8 mouse cellular contexts compared by ENCODE assay signal in the genomic region with DNA sequence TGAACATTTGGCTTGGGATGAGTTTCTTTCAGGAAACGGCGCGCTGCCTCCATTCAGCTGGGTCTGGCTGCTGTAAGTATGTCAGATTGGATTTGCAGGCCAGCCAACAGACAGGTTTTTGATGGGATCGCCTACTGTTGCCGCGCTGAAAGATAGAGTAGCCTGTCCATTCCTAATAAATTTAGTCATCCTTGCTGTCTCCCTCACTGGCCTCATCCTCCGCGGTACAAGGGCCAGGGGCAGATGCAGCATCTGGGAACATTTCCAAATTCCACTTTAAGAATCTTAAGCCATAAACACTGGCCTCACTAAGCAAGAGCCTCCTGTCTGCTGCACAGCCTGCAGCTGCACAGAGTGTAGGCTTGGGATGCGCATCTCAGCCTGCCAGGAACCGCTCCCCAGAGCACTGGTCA.
DNase-seq lines count a peak whose midpoint lies in the region; ATAC-seq lines count a peak whose summit lies in the region.

No protein-coding gene starts in this region.

- H3K4me2 ChIP-seq in embryonic facial prominence, embryonic 14.5 days (ENCODE audit: low read depth, low read length): no peak overlapping the region
- H3K4me2 ChIP-seq in hindbrain, embryonic 11.5 days (replicated peaks; ENCODE audit: low read depth, low read length): no peak overlapping the region

- no peaks in the 10 kb centered on the region for H3K4me1 ChIP-seq in embryonic facial prominence, embryonic 14.5 days (ENCODE audit: control insufficient read depth, insufficient read depth, low read length)
- no peaks in the 10 kb centered on the region for H3K4me1 ChIP-seq in embryonic facial prominence, embryonic 10.5 days
- H3K4me1 ChIP-seq in hindbrain, embryonic 11.5 days (replicated peaks; ENCODE audit: control insufficient read depth, insufficient read depth, low read length): no peaks in the 10 kb centered on the region

- H3K36me3 ChIP-seq in embryonic facial prominence, embryonic 14.5 days (ENCODE audit: control insufficient read depth, insufficient read depth, low read length): no peaks in the 10 kb centered on the region
- no peaks in the 10 kb centered on the region for H3K36me3 ChIP-seq in embryonic facial prominence, embryonic 10.5 days (replicated peaks)
- no peaks in the 10 kb centered on the region for H3K36me3 ChIP-seq in hindbrain, embryonic 11.5 days (ENCODE audit: control insufficient read depth, insufficient read depth, low read length)

- H3K27ac ChIP-seq in embryonic facial prominence, embryonic 14.5 days (replicated peaks; ENCODE audit: low read depth, low read length): no peak overlapping the region
- H3K27ac ChIP-seq in embryonic facial prominence, embryonic 10.5 days (replicated peaks): no peak overlapping the region
- H3K27ac ChIP-seq in hindbrain, embryonic 11.5 days (ENCODE audit: low read depth, low read length): no peak overlapping the region

- H3K27me3 ChIP-seq in embryonic facial prominence, embryonic 14.5 days (replicated peaks; ENCODE audit: control insufficient read depth, insufficient read depth, low read length): no peaks in the 10 kb centered on the region
- H3K27me3 ChIP-seq in embryonic facial prominence, embryonic 10.5 days (replicated peaks; ENCODE audit: low read depth, poor library complexity, severe bottlenecking): no peaks in the 10 kb centered on the region
- H3K27me3 ChIP-seq in hindbrain, embryonic 11.5 days (ENCODE audit: control insufficient read depth, insufficient read depth, low read length): no peaks in the 10 kb centered on the region

- no peak overlapping the region for H3K4me3 ChIP-seq in embryonic facial prominence, embryonic 14.5 days (ENCODE audit: low read depth, low read length)
- H3K4me3 ChIP-seq in embryonic facial prominence, embryonic 10.5 days: no peak overlapping the region
- H3K4me3 ChIP-seq in hindbrain, embryonic 11.5 days (ENCODE audit: low read depth, low read length): no peak overlapping the region

- H3K9ac ChIP-seq in embryonic facial prominence, embryonic 14.5 days (ENCODE audit: low read depth, low read length): no peak overlapping the region
- no peak overlapping the region for H3K9ac ChIP-seq in hindbrain, embryonic 11.5 days (ENCODE audit: low read depth, low read length)

- no peaks in the 10 kb centered on the region for H3K9me3 ChIP-seq in embryonic facial prominence, embryonic 14.5 days (ENCODE audit: control insufficient read depth, low read length)
- H3K9me3 ChIP-seq in embryonic facial prominence, embryonic 10.5 days: no peaks in the 10 kb centered on the region
- no peaks in the 10 kb centered on the region for H3K9me3 ChIP-seq in hindbrain, embryonic 11.5 days (ENCODE audit: control insufficient read depth, low read length)

- intact Hi-C loops in left cerebral cortex, postnatal 10 days (cut with DNase I): no loop called here

- ATAC-seq in embryonic facial prominence, embryonic 14.5 days (ENCODE audit: low read depth): peak; percentile 82
- no peak for ATAC-seq in hindbrain, embryonic 11.5 days (ENCODE audit: low FRiP score)

- WGBS in embryonic facial prominence, embryonic 14.5 days: 67% methylated on average over 10 of the region's 10 CpGs
- WGBS in embryonic facial prominence, embryonic 10.5 days: 92% methylated on average over 10 of the region's 10 CpGs
- 85% methylated on average over 10 of the region's 10 CpGs for WGBS in hindbrain, embryonic 11.5 days

- DNase-seq in embryonic facial prominence, embryonic 14.5 days (ENCODE audit: low spot score): peak; percentile 81
- no peak for DNase-seq in embryonic facial prominence, embryonic 10.5 days (ENCODE audit: low spot score)
- DNase-seq in left cerebral cortex, postnatal 10 days (ENCODE audit: extremely low spot score in 1 of 2, low spot score in 2 of 2): peak; percentile 13 to 22
- DNase-seq in left cerebral cortex, adult 11 months (ENCODE audit: low spot score): no peak
- DNase-seq in gastrocnemius, postnatal 10 days: peak; percentile 20
- peak; percentile 46 to 63 for DNase-seq in right cerebral cortex, postnatal 10 days (ENCODE audit: low spot score in 2 of 2)
- DNase-seq in adrenal gland, adult 2 months: no peak
- no peak for DNase-seq in hindbrain, embryonic 11.5 days (ENCODE audit: low spot score)

Comparison
In these comparisons a context has a peak if more than half of its experiments do, and no peak if none do; other contexts are left out.
1. DNase-seq: peak in embryonic facial prominence, embryonic 14.5 days (single experiment), left cerebral cortex, postnatal 10 days (2 of 2), gastrocnemius, postnatal 10 days (single experiment) and right cerebral cortex, postnatal 10 days (2 of 2); none in embryonic facial prominence, embryonic 10.5 days (single experiment), left cerebral cortex, adult 11 months (single experiment), adrenal gland, adult 2 months (single experiment) and hindbrain, embryonic 11.5 days (single experiment).